Mouse (Mus musculus) kidney, embryonic 15.5 days (tissue): ENCODE results near the gene Hist1h2bh. TPM values are rescaled to one million over a fixed set of nuclear protein-coding genes. Genes with fewer than 3 reads are reported as not detected.
"Not testable (repeated sequence)": the region's sequence is repeated elsewhere in the genome, so short reads cannot be mapped to it uniquely, and the experiment has no call there.

Experiments
- ATAC-seq: fragments of 200-750 bp; cut with Nextera tagmentation; replicated peaks from 2 replicates; pipeline ENCODE4 v1.8.0; 2017; ENCODE audit warnings: moderate TSS enrichment; ENCODE audit not compliant: low FRiP score
- H3K27ac ChIP-seq: fragments of 300-500 bp; sonication (generic); 2 replicates; pipeline ENCODE4 v1.5.1; 2015; ENCODE audit warnings: mild to moderate bottlenecking, inconsistent platforms
- H3K27me3 ChIP-seq: fragments of 300-500 bp; sonication (generic); 2 replicates; pipeline ENCODE4 v1.6.1; 2015; ENCODE audit warnings: inconsistent platforms
- H3K36me3 ChIP-seq: fragments of 300-500 bp; sonication (generic); 2 replicates; pipeline ENCODE4 v1.6.1; 2015; ENCODE audit warnings: inconsistent platforms
- H3K4me1 ChIP-seq: fragments of 300-500 bp; sonication (generic); 2 replicates; pipeline ENCODE4 v1.6.1; 2015; ENCODE audit warnings: inconsistent platforms
- H3K4me2 ChIP-seq: fragments of 300-500 bp; sonication (generic); 2 replicates; pipeline ENCODE4 v1.6.1; 2015; ENCODE audit warnings: moderate library complexity, mild to moderate bottlenecking, inconsistent platforms
- H3K4me3 ChIP-seq: fragments of 300-500 bp; sonication (generic); replicated peaks from 2 replicates; pipeline ENCODE4 v1.5.1; 2015; ENCODE audit warnings: mild to moderate bottlenecking, inconsistent platforms
- H3K9ac ChIP-seq: fragments of 300-500 bp; sonication (generic); 2 replicates; pipeline ENCODE4 v1.6.1; 2015; ENCODE audit warnings: mild to moderate bottlenecking, inconsistent platforms
- H3K9me3 ChIP-seq: fragments of 300-500 bp; sonication (generic); replicated peaks from 2 replicates; pipeline ENCODE4 v1.6.1; 2016; ENCODE audit warnings: inconsistent platforms
- WGBS: fragments of 180-500 bp; shearing (Covaris S2); methylation state at CpG from one replicate; pipeline ENCODE4 v1.1.7; 2015; ENCODE audit warnings: mixed read lengths; 5-methylcytosine and 5-hydroxymethylcytosine counted together
- polyA plus RNA-seq: library from polyadenylated mRNA; unstranded; fragments of >200 nt; fragmentation: Nextera tagmentation; extraction: Ambion mirVana; gene quantifications from 2 replicates; pipeline ENCODE4 v1.2.1, GENCODE M21; 2015

The Hist1h2bh gene
- polyA plus RNA-seq, 1 experiment from 2014 or later: 1.1 TPM

DNA sequence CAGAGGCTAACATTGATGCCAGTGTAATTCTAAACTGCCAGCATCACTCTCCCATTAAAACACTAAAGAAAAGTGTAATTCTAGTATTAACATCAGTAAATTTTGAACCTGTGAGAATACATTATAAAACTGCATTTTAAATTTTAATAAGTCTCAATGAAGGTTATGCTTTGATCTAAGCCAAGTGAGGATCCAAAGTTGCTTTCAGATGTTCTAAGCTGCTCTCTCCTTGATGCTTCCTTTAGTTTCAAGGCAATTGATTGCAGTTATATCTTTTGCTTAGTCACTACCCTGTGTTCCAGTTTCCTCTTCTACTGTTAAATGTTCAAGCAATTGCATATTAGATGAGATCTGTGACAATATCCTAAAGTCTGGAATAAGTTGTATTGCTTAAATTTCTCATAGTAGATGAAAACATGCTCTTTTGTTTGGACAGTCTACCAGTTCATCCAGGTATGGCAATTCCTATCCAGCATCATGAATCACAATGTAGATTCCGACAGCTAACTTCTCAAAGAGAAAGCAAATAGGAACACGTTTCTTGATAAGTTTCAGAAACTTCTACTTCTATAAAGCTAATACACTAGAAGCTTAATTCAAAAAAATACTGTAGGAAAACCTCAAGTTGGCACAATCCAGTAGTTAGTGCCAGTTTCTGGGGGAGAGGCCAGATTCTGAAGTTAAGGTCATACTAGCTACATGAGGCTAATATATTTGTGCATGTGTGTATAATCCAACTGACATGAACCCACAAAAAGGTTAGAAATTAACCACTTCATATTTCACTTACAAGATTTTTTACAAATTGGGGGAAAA lies 29.2 kb upstream of the Hist1h2bh start:
- ATAC-seq: no peak
- Histone ChIP-seq H3K36me3 (no peaks in the 10 kb centered on the region), H3K9ac (peak overlapping the region; percentile 63), H3K9me3 (no peaks in the 10 kb centered on the region), H3K27me3 (no peaks in the 10 kb centered on the region), H3K4me2 (peak overlapping the region; percentile 68), H3K27ac (peak overlapping the region; percentile 98), H3K4me3 (peak overlapping the region; percentile 53), H3K4me1 (peaks cover 26% of the 10 kb centered on the region)
- 21% methylated on average over 2 of the region's 2 CpGs for WGBS

DNA sequence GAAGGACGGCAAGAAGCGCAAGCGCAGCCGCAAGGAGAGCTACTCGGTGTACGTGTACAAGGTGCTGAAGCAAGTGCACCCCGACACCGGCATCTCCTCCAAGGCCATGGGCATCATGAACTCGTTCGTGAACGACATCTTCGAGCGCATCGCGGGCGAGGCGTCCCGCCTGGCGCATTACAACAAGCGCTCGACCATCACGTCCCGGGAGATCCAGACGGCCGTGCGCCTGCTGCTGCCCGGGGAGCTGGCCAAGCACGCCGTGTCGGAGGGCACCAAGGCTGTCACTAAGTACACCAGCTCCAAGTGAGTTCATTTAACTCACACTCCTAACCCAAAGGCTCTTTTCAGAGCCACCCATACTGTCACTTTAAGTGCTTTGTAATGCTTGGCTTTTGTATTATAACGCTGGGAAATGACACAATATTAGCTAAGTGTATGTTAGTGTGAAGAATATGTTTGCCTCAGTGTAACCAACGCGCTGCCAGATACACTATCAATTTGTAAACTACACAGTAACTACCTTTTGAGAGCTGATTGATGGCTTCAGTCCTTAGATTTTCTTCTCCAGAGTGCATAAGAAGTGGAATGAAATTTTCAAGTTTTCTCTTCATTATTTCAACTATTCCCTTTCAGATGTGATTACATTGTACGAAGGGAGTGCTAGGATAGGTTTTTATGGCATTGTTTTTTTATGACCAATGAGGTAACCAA lies 28.5 kb upstream of the Hist1h2bh start:
- ATAC-seq: not testable (repeated sequence)
- WGBS: under 1% methylated on average over 15 of the region's 34 CpGs

DNA sequence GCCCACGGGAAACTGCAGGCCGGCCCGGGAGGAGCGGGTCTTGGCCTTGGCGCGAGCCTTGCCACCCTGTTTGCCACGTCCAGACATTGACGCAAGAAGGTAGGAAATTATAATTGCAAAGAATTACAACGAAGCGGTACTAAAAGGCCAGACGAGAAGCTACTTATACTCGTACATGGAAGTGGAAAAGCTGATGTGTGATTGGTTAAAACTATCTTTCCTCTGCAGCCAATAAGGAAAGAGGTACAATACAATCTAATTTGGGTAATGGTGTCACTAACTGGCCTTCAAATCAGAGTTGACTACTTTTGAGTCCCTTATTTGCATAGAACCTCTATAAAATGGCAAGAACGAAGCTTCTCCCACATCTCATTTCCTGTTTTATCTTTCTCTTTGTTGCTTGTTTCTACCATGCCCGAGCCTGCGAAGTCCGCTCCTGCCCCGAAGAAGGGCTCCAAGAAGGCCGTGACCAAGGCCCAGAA lies 27.9 kb upstream of the Hist1h2bh start, which contains the start of the genes Hist1h2ae and Hist1h2bg:
Gene Hist1h2ae, minus strand, starts transcription at position 199 of the 482 bp plus-strand sequence.
Gene Hist1h2bg, plus strand, starts transcription at position 375 of the 482 bp plus-strand sequence.
- Histone ChIP-seq H3K36me3 (no peaks in the 10 kb centered on the region), H3K27ac (peak within 1 kb of the TSS; percentile 98), H3K9me3 (no peaks in the 10 kb centered on the region), H3K4me3 (peak within 1 kb of the TSS; percentile 53), H3K9ac (peak within 1 kb of the TSS; percentile 63), H3K4me2 (peak within 1 kb of the TSS; percentile 68), H3K27me3 (no peaks in the 10 kb centered on the region), H3K4me1 (peaks cover 14% of the 10 kb centered on the region; the same call in 1 of the 2 replicates)
- 0% methylated on average over 18 of the region's 18 CpGs for WGBS
- ATAC-seq: peak; percentile 91

More for the DNA sequence above, 28.5 kb upstream of the Hist1h2bh start:
- not testable (repeated sequence) for H3K27me3 ChIP-seq, H3K9me3 ChIP-seq, H3K36me3 ChIP-seq
- Histone ChIP-seq H3K4me3 (peak overlapping the region; percentile 53), H3K9ac (peak overlapping the region; percentile 63), H3K27ac (peak overlapping the region; percentile 98), H3K4me2 (peak overlapping the region; percentile 68), H3K4me1 (peaks cover 18% of the 10 kb centered on the region; the same call in 1 of the 2 replicates)

- H3K9me3 ChIP-seq, H3K27me3 ChIP-seq, H3K36me3 ChIP-seq, ATAC-seq: not testable (repeated sequence)
- Histone ChIP-seq H3K4me3 (peak overlapping the region; percentile 53), H3K27ac (peak overlapping the region; percentile 98), H3K4me2 (peak overlapping the region; percentile 68), H3K4me1 (peaks cover 14% of the 10 kb centered on the region; the same call in 1 of the 2 replicates), H3K9ac (peak overlapping the region; percentile 43)
- WGBS: under 1% methylated on average over 26 of the region's 41 CpGs
Observed at GRCm38 (mm10) chr13:23570261-23571021, 27.2 kb upstream of the Hist1h2bh start.

- no peak overlapping the region for H3K9ac ChIP-seq
- WGBS: 88% methylated on average over 2 of the region's 2 CpGs
- H3K4me1 ChIP-seq: 0 out of 2 replicates have a peak, but pooled peaks cover 4% of the 10 kb centered on the region
- H3K27ac ChIP-seq: peak overlapping the region; percentile 99
- no peak for ATAC-seq
- no peaks in the 10 kb centered on the region for H3K9me3 ChIP-seq
- H3K36me3 ChIP-seq: no peaks in the 10 kb centered on the region
- H3K4me3 ChIP-seq: no peak overlapping the region
- H3K4me2 ChIP-seq: no peak overlapping the region
- no peaks in the 10 kb centered on the region for H3K27me3 ChIP-seq
Observed at GRCm38 (mm10) chr13:23564482-23564881, 21.3 kb upstream of the Hist1h2bh start.

DNA sequence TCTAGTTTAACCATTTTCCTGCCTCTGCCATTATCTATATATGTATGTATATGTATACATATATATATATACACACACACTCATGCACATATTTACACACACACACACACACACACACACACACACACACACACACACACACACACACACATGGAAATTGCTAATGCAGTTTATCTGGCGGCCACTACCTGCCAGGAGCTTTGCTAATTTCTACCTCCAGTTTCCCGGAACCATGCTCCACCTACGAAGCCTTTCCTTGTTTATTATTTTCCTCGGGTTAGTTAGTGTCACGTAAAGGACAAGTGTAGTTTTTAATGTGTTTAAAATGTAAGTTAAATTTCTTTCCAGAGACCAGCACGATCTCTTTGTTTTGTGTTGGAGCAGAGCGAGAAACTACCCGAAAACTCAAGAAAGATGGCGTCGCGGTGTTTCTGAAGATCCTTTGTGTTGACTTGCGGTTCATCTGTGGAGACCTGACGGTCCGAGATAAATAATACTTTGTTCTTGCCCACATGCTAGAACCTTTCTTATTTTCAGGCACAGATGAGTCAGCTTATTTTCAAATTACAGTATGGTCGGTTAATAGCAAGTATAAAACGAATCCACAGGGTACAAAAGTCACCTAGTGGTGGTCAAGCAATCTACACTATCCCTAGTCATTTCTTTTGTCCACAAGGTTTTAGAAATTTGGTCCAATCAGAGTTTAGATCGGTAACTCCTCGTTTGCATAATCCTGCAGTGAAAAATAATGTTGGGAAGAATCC lies 19.7 kb upstream of the Hist1h2bh start:
- ATAC-seq: peak; percentile 62
- 3% methylated on average over 18 of the region's 18 CpGs for WGBS
- Histone ChIP-seq H3K4me1 (0 out of 2 replicates have a peak, but pooled peaks cover 3% of the 10 kb centered on the region), H3K4me3 (peak overlapping the region; percentile 48), H3K27ac (peak overlapping the region; percentile 99), H3K36me3 (no peaks in the 10 kb centered on the region), H3K9ac (peak overlapping the region; percentile 48), H3K9me3 (no peaks in the 10 kb centered on the region), H3K4me2 (peak overlapping the region; percentile 69), H3K27me3 (no peaks in the 10 kb centered on the region)

GRCm38 (mm10) chr13:23561883-23562659 lies 18.9 kb upstream of the Hist1h2bh start, which contains the start of gene Hist1h3e:
Hist1h3e (minus strand) TSS chr13:23562369.
- under 1% methylated on average over 57 of the region's 67 CpGs for WGBS
- H3K4me1 ChIP-seq, H3K9me3 ChIP-seq, H3K36me3 ChIP-seq, H3K27me3 ChIP-seq: not testable (repeated sequence)
- peak within 1 kb of the TSS; percentile 99 for H3K27ac ChIP-seq
- H3K4me3 ChIP-seq: peak within 1 kb of the TSS; percentile 48
- H3K9ac ChIP-seq: peak within 1 kb of the TSS; percentile 55
- H3K4me2 ChIP-seq: peak within 1 kb of the TSS; percentile 69
- ATAC-seq: peak; percentile 97

DNA sequence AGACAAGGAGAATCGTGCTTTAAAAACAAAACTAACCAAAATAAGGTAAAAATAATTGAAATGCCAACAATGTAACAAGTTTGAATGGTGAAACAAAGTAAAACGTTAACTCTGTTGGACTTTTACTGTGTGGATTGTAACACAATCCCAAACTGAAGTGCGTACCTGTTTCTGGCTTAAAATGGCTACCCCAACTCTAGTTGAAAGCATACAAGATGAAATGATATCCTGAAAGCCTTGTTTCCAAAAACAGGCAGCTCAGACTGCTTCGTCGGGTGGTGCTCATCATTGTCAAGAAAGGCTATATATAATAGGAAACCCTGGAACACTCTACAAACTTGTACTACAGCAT lies 18.3 kb upstream of the Hist1h2bh start:
- H3K27me3 ChIP-seq: not testable (repeated sequence)
- peak overlapping the region; percentile 69 for H3K4me2 ChIP-seq

DNA sequence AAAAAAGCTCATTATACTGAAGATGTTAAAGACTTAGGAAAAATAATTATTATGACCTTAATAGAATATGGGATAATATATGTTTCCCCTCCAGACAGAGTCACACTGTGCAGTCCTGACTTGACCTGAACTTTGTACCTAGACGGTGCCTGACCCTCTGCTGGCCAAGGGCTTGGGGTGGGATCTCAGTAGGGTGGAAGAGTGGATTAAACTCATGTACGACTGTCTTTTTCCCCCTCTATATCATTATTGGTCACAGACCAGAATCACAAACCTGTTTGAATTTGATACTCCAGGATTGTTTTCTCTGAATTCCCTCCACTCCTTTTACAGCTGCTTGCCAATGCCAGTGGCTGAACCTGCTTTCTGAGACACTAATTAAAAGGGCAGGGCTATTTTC lies 17.5 kb upstream of the Hist1h2bh start:
- H3K4me1 ChIP-seq, ATAC-seq, H3K9ac ChIP-seq, H3K27me3 ChIP-seq, H3K36me3 ChIP-seq, H3K9me3 ChIP-seq: not testable (repeated sequence)
- peak overlapping the region; percentile 27 for H3K4me2 ChIP-seq
- WGBS: 14% methylated on average over 2 of the region's 2 CpGs
- H3K27ac ChIP-seq: peak overlapping the region; percentile 71; the same call in 1 of the 2 replicates
- peak overlapping the region; percentile 11; the same call in 1 of the 2 replicates for H3K4me3 ChIP-seq

More for the DNA sequence above, 18.3 kb upstream of the Hist1h2bh start:
- H3K36me3 ChIP-seq, H3K9me3 ChIP-seq, H3K4me1 ChIP-seq, ATAC-seq: not testable (repeated sequence)
- Histone ChIP-seq H3K9ac (peak overlapping the region; percentile 55; the same call in 1 of the 2 replicates), H3K4me3 (peak overlapping the region; percentile 48), H3K27ac (peak overlapping the region; percentile 99)
- 0% methylated on average over 2 of the region's 5 CpGs for WGBS

DNA sequence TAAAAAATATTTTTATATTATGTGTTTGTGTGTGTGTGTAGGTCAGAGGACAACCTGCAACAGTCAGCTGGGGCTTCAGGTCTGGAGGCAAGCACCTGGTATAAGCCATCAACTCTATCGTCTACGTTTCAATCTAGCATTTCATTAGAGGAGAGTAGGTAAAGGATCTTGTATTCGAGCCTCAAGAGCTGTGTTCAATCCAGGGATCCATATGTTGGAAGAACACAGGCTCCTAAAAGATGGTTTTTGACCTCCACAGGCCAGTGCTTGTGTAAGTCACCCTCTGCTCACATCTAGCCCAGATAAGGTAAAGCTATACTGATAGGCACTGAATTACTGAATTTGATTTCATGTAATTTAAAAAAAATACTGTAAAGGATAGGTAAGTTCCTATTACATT lies 13.7 kb upstream of the Hist1h2bh start:
- WGBS: 61% methylated on average over 3 of the region's 3 CpGs
- Histone ChIP-seq H3K27ac (peak overlapping the region; percentile 99), H3K36me3 (no peaks in the 10 kb centered on the region), H3K4me1 (peaks cover 20% of the 10 kb centered on the region), H3K9ac (no peak overlapping the region), H3K4me2 (peak overlapping the region; percentile 87), H3K27me3 (no peaks in the 10 kb centered on the region), H3K4me3 (no peak overlapping the region), H3K9me3 (no peaks in the 10 kb centered on the region)
- ATAC-seq: no peak
